Mouse (Mus musculus) cerebellum, postnatal 4 days (tissue): ENCODE results near the gene Smok3b.
"Not testable (repeated sequence)": the region's sequence is repeated elsewhere in the genome, so short reads cannot be mapped to it uniquely, and the experiment has no call there.

Source experiments
- DNase-seq, 2 experiments: peaks; one replicate each; pipeline ENCODE4 v3.0.0; 2022; ENCODE audit warnings: low spot score in 2 of 2, mixed read lengths in 1 of 2

Gene Smok3b

DNA sequence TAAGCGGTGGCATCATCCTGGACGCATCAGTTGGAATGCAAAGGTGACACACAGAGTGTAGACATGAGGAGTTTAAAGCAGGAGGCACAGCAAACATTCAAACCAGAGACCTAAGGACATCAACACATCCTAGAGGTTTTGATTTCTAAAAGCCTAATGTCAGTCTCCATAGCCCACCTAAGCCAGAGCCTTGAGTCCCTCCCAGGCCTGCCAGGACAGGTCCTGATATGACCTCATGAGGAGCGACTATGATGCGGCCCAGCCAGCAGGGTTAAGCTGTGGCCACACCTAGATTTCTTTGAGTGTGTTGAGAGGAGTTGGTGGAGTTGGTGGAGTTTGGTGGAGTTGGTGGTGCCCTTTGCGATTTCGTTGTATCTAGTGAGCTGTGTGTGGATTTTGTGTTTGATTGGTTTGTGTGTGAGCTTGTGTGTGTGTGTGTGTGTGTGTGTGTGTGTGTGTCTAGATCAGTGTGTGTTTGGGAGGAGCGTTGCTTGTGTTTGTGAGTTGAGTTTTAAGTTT, at the start of gene Smok3b, which contains the start of gene Smok3a:
Gene Smok3b, plus strand, starts transcription at position 469 of the 519 bp plus-strand sequence.
Gene Smok3a, plus strand, starts transcription at position 301 of the 519 bp plus-strand sequence.
- not testable (repeated sequence) for DNase-seq

DNA sequence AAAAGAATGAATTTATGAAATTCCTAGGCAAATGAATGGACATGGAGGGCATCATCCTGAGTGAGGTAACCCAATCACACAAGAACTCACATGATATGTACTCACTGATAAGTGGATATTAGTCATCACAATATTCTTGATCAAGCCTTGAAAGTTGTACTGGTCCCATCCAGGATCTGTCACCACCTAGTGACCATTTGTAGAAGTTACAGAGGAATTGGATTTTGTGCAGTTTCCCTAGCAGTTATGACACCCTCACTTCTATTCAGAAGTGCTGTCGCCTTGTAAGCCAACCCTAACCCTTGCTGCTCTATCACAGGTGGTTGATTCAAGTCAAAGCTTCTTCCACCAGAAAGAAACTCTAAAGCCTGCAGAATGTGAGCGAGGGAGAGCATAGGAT, 48.1 kb upstream of the Smok3b start:
- no peak for DNase-seq

DNA sequence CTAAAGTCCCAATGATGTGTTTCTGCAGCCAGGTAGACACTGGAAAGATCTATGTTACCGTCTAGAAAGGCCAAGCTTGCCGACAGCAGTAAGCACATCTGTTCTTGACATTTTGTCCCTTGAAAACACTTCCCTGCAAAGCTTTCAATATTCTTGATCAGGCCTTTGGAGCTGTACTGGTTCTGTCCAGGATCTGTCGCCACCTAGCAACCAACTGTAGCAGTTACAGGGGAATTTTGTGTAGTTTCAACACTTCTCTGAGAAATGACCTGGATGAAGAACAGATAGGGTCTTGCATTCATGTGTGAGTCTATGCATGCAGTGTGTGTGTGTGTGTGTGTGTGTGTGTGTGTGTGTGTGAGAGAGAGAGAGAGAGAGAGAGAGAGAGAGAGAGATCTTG, 47.5 kb upstream of the Smok3b start:
- no peak for DNase-seq

DNA sequence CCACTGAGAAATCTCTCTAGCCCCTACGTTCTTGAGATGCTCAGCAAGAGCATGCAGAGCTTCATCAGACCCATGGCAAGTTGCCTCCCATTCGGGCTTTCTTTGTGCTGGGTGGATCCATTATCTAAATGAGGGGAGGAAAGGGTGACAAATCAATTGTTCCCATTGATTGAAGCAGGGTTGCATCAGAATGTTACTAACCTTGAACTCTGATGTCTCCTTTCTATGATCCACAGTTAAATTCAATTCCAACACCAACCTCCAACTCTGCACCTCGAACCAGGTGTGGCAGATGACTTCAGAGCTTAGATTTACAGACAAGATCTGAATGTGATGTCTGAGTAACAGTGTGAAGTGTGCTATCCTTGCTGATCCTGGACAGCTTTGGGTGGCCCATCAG, 46.5 kb upstream of the Smok3b start:
- DNase-seq = no peak

DNA sequence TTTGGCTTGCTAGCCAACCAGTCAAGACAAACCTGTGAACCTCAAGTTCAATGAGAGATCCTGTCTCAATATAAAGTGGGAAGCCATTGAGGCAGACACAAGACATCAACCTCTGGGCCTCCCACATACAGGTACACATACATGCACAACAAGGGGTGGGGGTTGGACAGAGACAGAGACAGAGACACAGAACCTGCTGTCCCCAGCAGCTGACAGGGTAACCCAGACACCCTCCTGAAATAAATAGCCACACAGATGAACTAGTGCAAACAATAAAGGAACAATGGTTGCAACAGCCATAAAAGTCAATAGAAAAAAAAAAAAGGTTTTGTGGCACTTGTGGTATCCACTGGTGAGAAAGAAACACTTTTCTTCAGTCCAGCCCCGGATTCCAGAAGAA, 45.8 kb upstream of the Smok3b start:
- no peak for DNase-seq

DNA sequence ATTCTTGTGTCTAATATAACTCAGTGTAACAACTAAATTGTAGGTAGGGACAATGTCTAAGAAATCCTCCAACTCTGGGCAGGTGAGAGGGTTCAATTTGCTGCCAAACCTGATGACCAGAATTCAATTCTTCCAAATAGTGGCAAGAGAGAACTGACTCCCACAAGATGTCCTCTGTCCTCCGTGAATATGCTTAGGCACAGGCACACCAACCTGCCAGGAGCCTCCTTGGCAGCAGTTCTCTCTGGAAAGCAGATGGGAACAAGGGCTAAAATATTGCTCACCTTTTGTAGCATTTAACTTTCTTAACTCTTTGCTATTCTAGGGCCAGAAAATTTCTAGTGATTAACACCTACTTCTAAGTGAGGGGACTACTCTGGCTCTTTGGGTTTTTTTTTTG, 43.9 kb upstream of the Smok3b start:
- DNase-seq = no peak

DNA sequence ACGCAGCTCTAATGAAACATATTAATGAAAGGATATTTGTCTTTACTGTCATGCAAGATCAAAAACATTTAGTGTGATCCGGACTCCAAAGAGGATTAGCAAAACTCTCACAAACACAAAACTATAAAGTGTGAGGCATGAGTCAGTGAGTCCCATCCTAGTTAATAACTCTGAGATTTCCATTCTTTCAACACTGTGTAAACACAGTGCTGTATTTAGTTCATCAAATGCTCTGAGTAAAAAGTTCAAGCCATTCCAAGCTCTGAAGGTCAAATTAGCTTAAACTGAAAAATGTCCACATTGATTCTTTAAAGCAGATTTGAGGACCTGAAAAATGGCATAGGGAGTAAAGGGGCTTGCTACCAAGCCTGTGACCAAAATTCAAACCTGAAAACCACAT, 42.1 kb upstream of the Smok3b start:
- DNase-seq = no peak

DNA sequence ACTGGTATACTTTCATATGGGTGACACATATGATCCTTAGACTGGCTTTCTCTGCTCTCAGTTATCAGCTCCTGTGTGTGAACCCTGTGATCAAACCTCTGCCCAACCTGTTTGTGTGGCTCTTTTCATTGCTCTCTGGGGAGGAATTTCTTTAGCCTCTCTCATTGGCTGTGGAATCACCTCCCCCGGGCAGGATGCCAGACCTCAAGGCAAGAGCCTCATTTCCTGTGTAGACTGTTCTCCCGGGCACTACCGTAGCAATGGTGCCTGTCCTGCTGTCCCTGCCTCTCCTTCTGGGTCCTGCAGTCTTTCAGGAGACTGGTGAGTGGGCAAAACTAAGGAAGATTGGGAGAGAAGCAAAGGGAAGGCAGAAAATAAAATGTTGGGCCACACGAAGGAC, 39.9 kb upstream of the Smok3b start, which contains the start of gene Azgp1:
Gene Azgp1, plus strand, starts transcription at position 221 of the 400 bp plus-strand sequence.
- no peak for DNase-seq

DNA sequence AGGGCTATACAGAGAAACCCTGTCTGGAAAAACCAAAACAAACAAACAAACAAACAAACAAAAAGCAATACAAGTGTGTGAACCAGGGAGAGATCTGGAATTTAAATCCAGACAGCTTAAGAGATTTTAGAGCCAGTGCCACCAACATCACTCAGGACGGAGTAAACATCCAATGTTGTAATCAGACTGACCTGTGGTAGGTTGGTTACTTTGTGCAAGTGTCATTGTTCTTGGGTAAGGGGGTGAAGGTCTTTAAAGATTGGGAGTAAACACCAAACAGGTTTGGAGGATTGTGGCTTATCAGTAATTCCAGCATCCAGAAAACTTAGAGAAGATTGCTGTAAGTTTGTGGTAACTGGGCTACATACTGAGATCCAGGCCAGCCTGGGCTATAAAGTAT, 34.9 kb upstream of the Smok3b start:
- DNase-seq = no peak

DNA sequence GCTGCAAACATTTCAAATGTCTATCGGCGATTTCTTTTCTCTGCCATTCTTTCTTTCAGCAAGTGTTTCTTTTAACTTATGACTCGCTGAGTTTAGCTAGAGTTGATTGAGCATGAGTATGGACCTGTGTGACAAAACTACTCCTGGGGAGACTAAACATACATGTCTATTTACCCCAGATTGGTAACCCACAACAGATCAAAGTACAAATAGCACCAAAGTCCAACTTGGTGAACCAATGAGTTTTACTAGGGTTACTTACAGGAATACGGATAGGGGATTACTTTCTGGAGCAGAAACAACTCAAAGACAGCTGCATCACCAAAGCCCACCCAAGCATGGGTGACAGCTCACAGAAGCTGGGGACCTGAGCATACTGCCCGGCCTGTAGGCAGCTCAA, 11.8 kb upstream of the Smok3b start:
- no peak for DNase-seq

DNA sequence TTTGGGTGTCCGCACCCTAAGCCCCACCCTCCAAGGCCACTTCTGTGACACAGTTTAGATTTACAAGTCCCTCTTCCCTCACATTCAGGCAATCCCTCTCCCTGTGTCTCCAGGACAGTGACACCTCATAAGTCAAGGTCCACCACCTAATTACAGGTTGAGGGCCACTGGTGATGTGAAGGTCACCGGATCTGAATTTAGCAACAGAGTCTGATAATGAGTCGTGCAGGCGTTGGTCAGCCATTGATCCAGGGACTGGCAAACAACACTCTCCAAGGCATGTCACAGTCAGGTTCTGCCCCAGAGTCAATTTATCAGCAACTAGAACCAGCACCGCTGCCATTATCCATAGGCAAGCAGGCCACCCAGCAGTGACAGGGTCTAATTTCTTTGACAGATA, 8.8 kb upstream of the Smok3b start:
- DNase-seq = no peak

DNA sequence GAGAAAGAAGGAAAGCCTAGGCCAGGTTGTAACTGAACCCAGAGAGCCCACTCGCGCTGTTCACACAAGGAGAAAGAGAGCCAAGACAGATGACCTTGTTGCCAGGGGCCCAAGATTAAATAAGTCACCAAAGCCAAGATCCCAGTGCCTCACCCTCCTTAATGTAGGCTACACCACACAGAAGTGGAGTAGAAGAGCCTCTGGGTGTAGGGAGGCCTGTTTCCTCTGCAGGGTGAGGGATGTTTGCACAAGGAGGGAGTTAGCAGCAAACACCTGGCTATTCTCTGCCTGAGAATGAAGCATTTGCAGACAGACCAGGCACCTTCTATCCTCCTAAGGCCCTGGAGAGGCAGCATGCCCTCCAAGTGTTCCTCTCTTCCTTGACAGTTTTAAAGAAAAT, 4.7 kb upstream of the Smok3b start:
- DNase-seq = no peak

DNA sequence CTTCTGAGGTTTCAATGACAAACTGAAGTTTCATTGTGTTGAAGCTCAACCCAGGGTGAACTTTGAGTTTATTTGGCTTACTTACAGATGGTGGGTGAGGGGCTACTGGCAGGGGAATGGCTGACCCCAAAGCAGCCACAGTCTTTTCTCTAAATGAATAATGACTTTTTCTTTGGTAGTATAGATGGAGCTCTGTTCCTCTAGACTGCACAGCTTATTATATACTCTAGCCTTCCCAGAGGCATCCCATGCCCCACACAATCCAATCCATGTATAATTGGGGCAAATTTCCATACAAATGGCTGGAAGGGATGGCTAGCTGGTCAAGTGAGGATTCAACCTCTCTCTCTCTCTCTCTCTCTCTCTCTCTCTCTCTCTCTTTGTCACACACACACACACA, 4.2 kb upstream of the Smok3b start:
- no peak for DNase-seq

DNA sequence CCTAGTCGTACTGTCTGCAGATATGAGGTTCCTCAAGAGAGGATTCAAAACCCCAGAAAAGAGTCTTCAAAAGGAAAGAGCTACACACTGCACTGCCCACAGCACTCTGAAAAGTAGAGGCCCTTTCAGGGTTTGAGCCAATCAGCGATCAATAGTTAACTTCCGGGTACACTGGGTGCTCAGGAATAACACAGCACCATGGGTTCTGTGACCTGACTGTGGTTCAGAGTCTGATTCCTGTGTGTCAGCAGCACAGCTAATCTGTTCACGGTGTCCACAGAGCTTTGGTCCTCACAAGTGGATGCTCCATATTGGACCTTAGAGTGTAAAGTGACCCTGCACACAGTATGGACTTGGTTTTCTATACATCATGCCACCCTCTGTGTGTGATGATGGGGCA, 1.7 kb upstream of the Smok3b start:
- DNase-seq = not testable (repeated sequence)

DNA sequence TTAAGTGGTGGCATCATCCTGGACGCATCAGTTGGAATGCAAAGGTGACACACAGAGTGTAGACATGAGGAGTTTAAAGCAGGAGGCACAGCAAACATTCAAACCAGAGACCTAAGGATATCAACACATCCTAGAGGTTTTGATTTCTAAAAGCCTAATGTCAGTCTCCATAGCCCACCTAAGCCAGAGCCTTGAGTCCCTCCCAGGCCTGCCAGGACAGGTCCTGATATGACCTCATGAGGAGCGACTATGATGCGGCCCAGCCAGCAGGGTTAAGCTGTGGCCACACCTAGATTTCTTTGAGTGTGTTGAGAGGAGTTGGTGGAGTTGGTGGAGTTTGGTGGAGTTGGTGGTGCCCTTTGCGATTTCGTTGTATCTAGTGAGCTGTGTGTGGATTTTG, 31.7 kb downstream of the Smok3b start, which contains the start of gene Smok3c:
Gene Smok3c, plus strand, starts transcription at position 301 of the 400 bp plus-strand sequence.
- DNase-seq = not testable (repeated sequence)

DNA sequence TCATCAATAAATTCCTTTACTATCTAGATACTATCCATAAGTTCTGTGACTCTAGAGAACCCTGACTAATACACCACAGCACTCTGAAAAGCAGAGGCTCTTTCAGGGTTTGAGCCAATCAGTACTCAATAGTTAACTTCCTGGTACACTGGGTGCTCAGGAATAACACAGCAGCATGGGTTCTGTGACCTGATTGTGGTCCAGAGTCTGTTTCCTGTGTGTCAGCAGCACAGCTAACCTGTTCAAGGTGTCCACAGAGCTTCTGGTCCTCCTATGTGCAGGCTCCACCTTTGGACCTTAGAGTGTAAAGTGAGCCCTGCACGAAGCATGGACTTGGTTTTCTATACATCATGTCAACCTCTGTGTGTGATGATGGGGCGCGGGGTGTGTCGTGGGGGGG, 52.6 kb downstream of the Smok3b start:
- DNase-seq = no peak

DNA sequence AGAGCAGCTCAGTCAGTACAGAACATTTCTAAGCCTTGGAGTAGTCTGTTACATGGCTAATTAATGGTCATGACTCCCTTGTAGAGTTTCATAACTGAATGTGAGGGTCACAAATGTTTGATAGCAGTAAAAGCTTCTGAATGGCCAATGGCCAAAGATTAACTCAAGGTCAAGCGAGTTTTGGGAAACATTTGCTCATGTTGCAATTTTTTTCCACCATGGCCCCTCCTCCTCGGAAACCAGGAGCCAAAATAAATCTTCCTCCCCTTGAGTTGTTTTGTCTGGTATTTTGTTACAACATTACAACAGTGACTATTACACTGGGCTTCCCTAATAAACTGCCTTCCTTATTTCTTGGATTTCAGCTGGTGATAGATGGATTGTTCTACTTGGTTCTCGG, 54.5 kb downstream of the Smok3b start:
- DNase-seq = no peak

DNA sequence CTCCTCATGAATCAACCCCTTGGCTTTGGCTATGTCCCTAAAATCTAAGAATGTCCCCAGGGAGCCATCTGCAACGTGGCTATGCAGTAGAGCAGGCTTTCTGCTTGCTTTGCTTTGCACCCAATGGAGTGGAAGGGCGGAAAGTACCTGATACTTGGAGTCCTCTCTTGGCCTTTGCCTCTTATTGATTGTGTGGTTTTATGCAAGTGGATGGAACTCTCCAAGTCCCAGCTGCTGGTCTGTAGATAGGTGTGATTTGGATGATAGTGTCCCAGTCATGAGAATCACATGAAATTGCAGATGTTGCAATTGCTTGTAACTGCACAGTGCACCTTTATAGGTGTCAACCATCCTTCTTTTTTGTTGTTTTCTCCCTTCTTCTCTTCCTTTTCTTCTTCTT, 54.9 kb downstream of the Smok3b start:
- DNase-seq = no peak

DNA sequence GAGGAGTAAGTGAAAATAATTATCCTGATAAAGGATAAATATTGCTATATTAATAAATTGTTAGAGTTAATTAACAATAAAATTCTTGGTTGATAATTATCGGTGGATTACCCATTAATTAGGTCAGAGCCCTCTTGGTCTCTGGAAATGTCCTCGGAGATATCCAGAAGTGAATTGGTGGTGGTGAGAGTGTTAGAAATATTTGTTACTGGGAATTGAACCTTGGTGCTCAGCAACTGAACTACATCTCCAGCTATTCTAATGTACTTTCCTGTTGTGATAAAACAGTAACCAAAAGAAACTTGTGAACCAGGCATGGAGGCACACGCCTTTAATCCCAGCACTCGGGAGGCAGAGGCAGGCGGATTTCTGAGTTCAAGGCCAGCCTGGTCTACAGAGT, 59.2 kb downstream of the Smok3b start:
- DNase-seq = no peak

DNA sequence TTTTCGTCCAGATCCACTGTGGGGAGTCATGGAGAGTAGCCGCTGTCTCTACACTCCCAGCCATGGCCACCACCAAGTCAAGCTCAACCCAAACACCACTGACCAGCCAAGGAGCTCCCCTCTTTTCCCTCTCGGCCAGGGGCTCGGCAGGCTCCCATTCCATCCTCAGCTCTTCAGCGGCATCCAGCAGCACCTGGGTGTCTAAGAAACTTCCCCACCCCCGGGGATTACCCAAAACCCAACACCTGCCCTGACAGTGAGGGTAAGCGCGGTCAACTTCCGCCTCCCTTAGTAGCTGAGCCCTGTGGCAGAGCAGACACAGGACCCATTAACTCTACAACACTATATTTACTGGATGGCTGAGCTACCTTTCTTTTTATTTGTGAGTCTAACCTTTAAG, 60.2 kb downstream of the Smok3b start:
- DNase-seq = no peak

DNA sequence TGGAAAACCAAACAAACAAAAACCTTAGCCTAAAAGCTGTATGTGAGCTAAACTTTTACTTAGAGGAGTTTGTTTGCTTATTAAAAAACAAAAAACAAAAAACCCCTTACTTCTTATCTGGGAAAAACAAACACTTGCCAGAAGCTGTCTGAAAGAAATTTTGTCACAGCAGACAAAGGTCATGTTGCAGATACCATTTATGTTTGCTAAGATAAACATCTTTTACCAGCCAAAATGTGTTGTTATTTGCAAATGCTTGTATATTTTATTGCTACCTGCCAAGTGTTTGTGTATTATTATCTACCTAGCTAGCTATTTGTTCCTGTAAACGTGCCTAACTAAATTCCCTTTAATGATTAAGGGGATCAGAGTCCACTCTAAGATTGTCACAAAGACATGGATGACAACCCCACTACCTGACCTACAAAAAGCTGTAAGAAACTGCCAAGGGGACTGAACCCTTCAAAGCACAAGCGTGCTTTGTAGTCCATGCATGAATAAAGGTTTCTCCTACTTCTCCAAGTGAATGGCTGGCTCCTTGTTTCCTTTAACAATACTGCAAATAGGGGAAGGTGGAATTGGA, 62.2 kb downstream of the Smok3b start:
- DNase-seq = no peak

DNA sequence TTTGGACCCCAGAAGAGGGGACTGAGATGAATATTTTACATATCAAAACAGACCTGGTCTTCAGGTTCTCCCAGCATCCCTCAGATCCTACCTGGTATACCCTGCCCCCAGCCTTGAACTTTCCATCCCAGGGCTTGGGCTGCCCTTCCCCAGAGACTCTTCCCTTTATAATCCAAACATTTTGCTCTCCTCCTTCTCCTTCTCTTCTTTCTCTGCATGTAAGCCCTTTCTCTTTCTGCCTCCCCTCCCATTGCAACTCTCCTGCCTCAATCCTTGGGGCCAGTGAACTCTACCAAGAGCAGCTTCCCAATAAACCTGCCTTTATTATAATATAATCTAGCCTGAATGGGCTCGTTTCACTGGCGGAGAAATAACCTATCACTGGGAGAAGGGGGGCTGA, 62.7 kb downstream of the Smok3b start:
- DNase-seq = no peak

DNA sequence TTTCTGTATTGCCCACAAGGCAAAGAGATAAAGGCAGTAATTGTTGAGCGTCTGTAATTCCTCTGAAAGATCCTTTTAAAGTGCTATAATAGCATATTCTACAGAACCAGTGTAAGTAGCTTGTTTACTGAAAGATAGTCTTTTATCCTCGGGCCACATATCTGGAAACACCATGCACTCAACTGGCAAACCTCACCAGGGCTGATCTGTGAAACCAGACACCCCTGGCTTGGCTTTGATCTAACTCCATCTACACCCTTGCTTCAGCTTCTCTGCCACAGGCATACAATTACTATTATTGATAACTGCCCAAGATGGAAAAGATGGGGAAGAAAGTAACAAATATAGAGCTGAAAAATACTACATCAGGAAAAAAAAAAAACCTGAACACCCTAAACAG, 63.3 kb downstream of the Smok3b start:
- no peak for DNase-seq

DNA sequence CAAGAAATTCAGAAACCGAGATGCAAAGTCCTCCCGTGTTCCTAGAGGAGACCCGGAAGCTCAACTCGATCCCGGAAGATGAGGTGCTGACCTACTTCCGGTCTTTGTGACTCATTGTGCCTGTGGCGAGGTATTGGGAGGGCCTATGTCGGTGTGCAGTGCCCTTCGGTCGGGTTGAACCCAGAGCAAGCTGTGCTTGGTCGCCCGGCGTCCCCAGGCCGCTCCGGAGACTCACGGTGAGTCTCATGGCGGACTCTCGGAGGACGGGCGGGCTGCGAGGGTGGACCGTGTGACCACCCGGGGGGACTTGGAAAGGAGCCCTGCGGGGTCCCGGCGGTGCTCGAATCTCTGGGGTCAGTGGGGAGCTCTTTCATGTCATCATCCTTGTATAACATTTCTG, 63.8 kb downstream of the Smok3b start, which contains the start of gene Zkscan1:
Gene Zkscan1, plus strand, starts transcription at position 89 of the 400 bp plus-strand sequence.
- DNase-seq = peak; percentile 23 to 69
